Mouse (Mus musculus) ES-Bruce4 (cell line): Measurements from ENCODE around the gene Slc25a39. TPM values are rescaled to one million over a fixed set of nuclear protein-coding genes. Genes with fewer than 3 reads are reported as not detected.

Experiments
- H3K27ac ChIP-seq: 2 replicates; pipeline ENCODE4 v1.5.1; 2012; ENCODE audit warnings: low read length, inconsistent platforms; ENCODE audit not compliant: insufficient read depth
- H3K27me3 ChIP-seq: 2 replicates; pipeline ENCODE4 v1.6.1; 2012; ENCODE audit warnings: mild to moderate bottlenecking, low read length, inconsistent platforms; ENCODE audit not compliant: control insufficient read depth, poor library complexity, insufficient read depth, severe bottlenecking
- H3K36me3 ChIP-seq: 2 replicates; pipeline ENCODE4 v1.6.1; 2012; ENCODE audit warnings: inconsistent platforms, mild to moderate bottlenecking, low read length, moderate library complexity; ENCODE audit not compliant: control insufficient read depth, poor library complexity, insufficient read depth, severe bottlenecking
- H3K4me1 ChIP-seq: one replicate; pipeline ENCODE4 v1.8.1; 2011; ENCODE audit warnings: low read length; ENCODE audit not compliant: control insufficient read depth, insufficient read depth
- H3K4me3 ChIP-seq: 2 replicates; pipeline ENCODE4 v1.5.1; 2011; ENCODE audit warnings: low read depth, mild to moderate bottlenecking, low read length
- H3K9ac ChIP-seq: 2 replicates; pipeline ENCODE4 v1.6.1; 2012; ENCODE audit warnings: low read depth, mild to moderate bottlenecking, inconsistent platforms; ENCODE audit not compliant: poor library complexity, severe bottlenecking
- H3K9me3 ChIP-seq: replicated peaks from 2 replicates; pipeline ENCODE4 v1.6.1; 2012; ENCODE audit warnings: mild to moderate bottlenecking, low read length, inconsistent platforms; ENCODE audit not compliant: control insufficient read depth, poor library complexity, insufficient read depth, severe bottlenecking
- CTCF ChIP-seq: IDR thresholded peaks from one replicate; pipeline ENCODE4 v1.8.1; 2011; ENCODE audit warnings: low read depth, low read length
- EP300 ChIP-seq: IDR thresholded peaks from 2 replicates; pipeline ENCODE4 v1.6.1; 2011; ENCODE audit warnings: low read depth, low read length; ENCODE audit not compliant: insufficient read depth
- POLR2A ChIP-seq: IDR thresholded peaks from one replicate; pipeline ENCODE4 v1.8.1; 2011; ENCODE audit warnings: low read length; ENCODE audit not compliant: insufficient read depth
- polyA plus RNA-seq: library from polyadenylated mRNA; stranded (reverse); fragments of >200 nt; gene quantifications from 2 replicates; pipeline ENCODE4 v1.2.4, GENCODE M21; 2011; ENCODE audit warnings: low read depth; ENCODE audit not compliant: missing spikeins, insufficient read depth, insufficient read length

Slc25a39 gene
- polyA plus RNA-seq, 1 experiment: 284 TPM

GRCm38 (mm10) chr11:102406900-102407833 is 579 bp downstream of the Slc25a39 start:
- TF ChIP-seq CTCF: no peak
- peak; percentile 47 for TF ChIP-seq POLR2A
- peak; percentile 57; the same call in 1 of the 2 replicates for TF ChIP-seq EP300
- H3K4me1 ChIP-seq: peaks cover 4% of the 10 kb centered on the region

GRCm38 (mm10) chr11:102406401-102406800 is 1.3 kb downstream of the Slc25a39 start:
- peaks cover 4% of the 10 kb centered on the region for H3K4me1 ChIP-seq
- peaks cover 39% of the 10 kb centered on the region for H3K36me3 ChIP-seq
- TF ChIP-seq EP300 (no peak), POLR2A (no peak), CTCF (no peak)
- H3K27ac ChIP-seq: peak overlapping the region; percentile 75
- H3K9ac ChIP-seq: peak overlapping the region; percentile 91
- no peaks in the 10 kb centered on the region for H3K27me3 ChIP-seq
- H3K4me3 ChIP-seq: peak overlapping the region; percentile 98
- H3K9me3 ChIP-seq: no peaks in the 10 kb centered on the region

More at GRCm38 (mm10) chr11:102406900-102407833, 579 bp downstream of the Slc25a39 start:
- H3K4me3 ChIP-seq: peak overlapping the region; percentile 98
- H3K27me3 ChIP-seq: no peaks in the 10 kb centered on the region
- H3K36me3 ChIP-seq: peaks cover 39% of the 10 kb centered on the region
- H3K27ac ChIP-seq: peak overlapping the region; percentile 81
- H3K9ac ChIP-seq: peak overlapping the region; percentile 91
- no peaks in the 10 kb centered on the region for H3K9me3 ChIP-seq

GRCm38 (mm10) chr11:102405544-102406285 is 2.0 kb downstream of the Slc25a39 start:
- peaks cover 4% of the 10 kb centered on the region for H3K4me1 ChIP-seq

GRCm38 (mm10) chr11:102404161-102405010 is 3.4 kb downstream of the Slc25a39 start:
- no peaks in the 10 kb centered on the region for H3K9me3 ChIP-seq
- H3K4me1 ChIP-seq: peaks cover 8% of the 10 kb centered on the region
- no peak for TF ChIP-seq POLR2A
- no peak for TF ChIP-seq CTCF
- no peak for TF ChIP-seq EP300
- H3K27ac ChIP-seq: no peak overlapping the region
- peaks cover 39% of the 10 kb centered on the region for H3K36me3 ChIP-seq
- no peak overlapping the region for H3K4me3 ChIP-seq
- H3K27me3 ChIP-seq: no peaks in the 10 kb centered on the region
- no peak overlapping the region for H3K9ac ChIP-seq

More at GRCm38 (mm10) chr11:102405544-102406285, 2.0 kb downstream of the Slc25a39 start:
- no peaks in the 10 kb centered on the region for H3K27me3 ChIP-seq
- H3K4me3 ChIP-seq: peak overlapping the region; percentile 98
- H3K27ac ChIP-seq: no peak overlapping the region
- H3K36me3 ChIP-seq: peaks cover 39% of the 10 kb centered on the region
- no peaks in the 10 kb centered on the region for H3K9me3 ChIP-seq
- TF ChIP-seq POLR2A (no peak), EP300 (no peak), CTCF (no peak)
- H3K9ac ChIP-seq: peak overlapping the region; percentile 91

- Histone ChIP-seq H3K27ac (no peak overlapping the region), H3K9ac (no peak overlapping the region), H3K27me3 (no peaks in the 10 kb centered on the region), H3K36me3 (peaks cover 39% of the 10 kb centered on the region), H3K4me1 (peaks cover 8% of the 10 kb centered on the region), H3K4me3 (no peak overlapping the region), H3K9me3 (no peaks in the 10 kb centered on the region)
- TF ChIP-seq EP300: no peak
- TF ChIP-seq POLR2A: no peak
- no peak for TF ChIP-seq CTCF
Observed at GRCm38 (mm10) chr11:102403657-102404056, 4.1 kb downstream of the Slc25a39 start.
